Mouse (Mus musculus) stomach, postnatal 0 days (tissue): ENCODE measurements around the gene Heatr1. TPM values are rescaled to one million over a fixed set of nuclear protein-coding genes. Genes with fewer than 3 reads are reported as not detected.

Experiments used
- ATAC-seq: fragments of 200-750 bp; cut with Nextera tagmentation; 2 replicates; pipeline ENCODE4 v1.8.0; 2017; ENCODE audit not compliant: low FRiP score, low TSS enrichment
- DNase-seq: peaks from one replicate; pipeline ENCODE4 v3.0.0-alpha.2; 2016; ENCODE audit warnings: low spot score
- H3K27ac ChIP-seq: fragments of 300-500 bp; sonication (generic); replicated peaks from 2 replicates; pipeline ENCODE4 v1.5.1; 2014; ENCODE audit warnings: mild to moderate bottlenecking, control low read depth
- H3K27me3 ChIP-seq: fragments of 300-500 bp; sonication (generic); 2 replicates; pipeline ENCODE4 v1.6.1; 2014; ENCODE audit warnings: low read length; ENCODE audit not compliant: control insufficient read depth, insufficient read depth
- H3K36me3 ChIP-seq: fragments of 300-500 bp; sonication (generic); 2 replicates; pipeline ENCODE4 v1.6.1; 2014; ENCODE audit warnings: low read length, mixed read lengths; ENCODE audit not compliant: control insufficient read depth, insufficient read depth
- H3K4me1 ChIP-seq: fragments of 300-500 bp; sonication (generic); replicated peaks from 2 replicates; pipeline ENCODE4 v1.6.1; 2014; ENCODE audit warnings: antibody characterized with exemption; ENCODE audit not compliant: control insufficient read depth, insufficient read depth
- H3K4me2 ChIP-seq: fragments of 300-500 bp; sonication (generic); replicated peaks from 2 replicates; pipeline ENCODE4 v1.6.1; 2014; ENCODE audit warnings: low read depth, mild to moderate bottlenecking, control low read depth, moderate library complexity
- H3K4me3 ChIP-seq: fragments of 300-500 bp; sonication (generic); 2 replicates; pipeline ENCODE4 v1.5.1; 2014; ENCODE audit warnings: low read depth, low read length, control low read depth
- H3K9ac ChIP-seq: fragments of 300-500 bp; sonication (generic); 2 replicates; pipeline ENCODE4 v1.6.1; 2014; ENCODE audit warnings: mild to moderate bottlenecking, low read length, control low read depth, mixed read lengths
- H3K9me3 ChIP-seq: fragments of 300-500 bp; sonication (generic); 2 replicates; pipeline ENCODE4 v1.6.1; 2016; ENCODE audit warnings: low read length; ENCODE audit not compliant: control insufficient read depth
- CTCF ChIP-seq: IDR thresholded peaks from 2 replicates; pipeline ENCODE4 v1.5.1; 2016; ENCODE audit warnings: antibody characterized with exemption, low read depth, mild to moderate bottlenecking, moderate library complexity
- EP300 ChIP-seq: optimal IDR thresholded peaks from 2 replicates; pipeline ENCODE3; 2016; ENCODE audit warnings: antibody characterized with exemption
- WGBS: fragments of 180-500 bp; shearing (Covaris S2); extraction: QIAGEN DNeasy Blood & Tissue Kit; methylation state at CpG from one replicate; pipeline ENCODE4 v1.1.7; 2014; 5-methylcytosine and 5-hydroxymethylcytosine counted together
- polyA plus RNA-seq: library from polyadenylated mRNA; unstranded; fragments of >200 nt; fragmentation: Nextera tagmentation; extraction: Ambion mirVana; gene quantifications from 2 replicates; pipeline ENCODE4 v1.2.1, GENCODE M21; 2015

Heatr1 gene
- polyA plus RNA-seq, 1 experiment from 2014 or later = 6.2 TPM

- Histone ChIP-seq H3K27me3 (no peaks in the 10 kb centered on the region), H3K4me2 (no peak within 1 kb of the TSS), H3K27ac (no peak within 1 kb of the TSS), H3K9me3 (no peaks in the 10 kb centered on the region), H3K36me3 (no peaks in the 10 kb centered on the region), H3K9ac (no peak within 1 kb of the TSS), H3K4me3 (no peak within 1 kb of the TSS), H3K4me1 (no peaks in the 10 kb centered on the region)
- TF ChIP-seq EP300 = no peak
- TF ChIP-seq CTCF = no peak
- ATAC-seq (no peak), DNase-seq (no peak)
- WGBS = 84% methylated on average over 1 of the region's 1 CpGs
These were observed 70.0 kb downstream of the Heatr1 start, which contains the start of gene Lgals8 for GRCm38 (mm10) chr13:12464844-12465243. Gene Lgals8, minus strand, starts transcription at chr13:12464944.

- no peaks in the 10 kb centered on the region for H3K4me1 ChIP-seq
- no peak overlapping the region for H3K9ac ChIP-seq
- no peak overlapping the region for H3K4me2 ChIP-seq
- ATAC-seq (no peak), DNase-seq (no peak)
- 84% methylated on average over 1 of the region's 1 CpGs for WGBS
- no peak overlapping the region for H3K27ac ChIP-seq
- H3K4me3 ChIP-seq = no peak overlapping the region
- no peaks in the 10 kb centered on the region for H3K9me3 ChIP-seq
- H3K27me3 ChIP-seq = no peaks in the 10 kb centered on the region
- no peak for TF ChIP-seq CTCF
- TF ChIP-seq EP300 = no peak
- no peaks in the 10 kb centered on the region for H3K36me3 ChIP-seq
These were observed 73.7 kb downstream of the Heatr1 start for GRCm38 (mm10) chr13:12468488-12468887.

GRCm38 (mm10) chr13:12473724-12474378 is 79.0 kb downstream of the Heatr1 start:
- Histone ChIP-seq H3K27me3 (no peaks in the 10 kb centered on the region), H3K36me3 (no peaks in the 10 kb centered on the region), H3K4me3 (no peak overlapping the region), H3K27ac (no peak overlapping the region), H3K4me1 (no peaks in the 10 kb centered on the region), H3K9me3 (no peaks in the 10 kb centered on the region), H3K4me2 (no peak overlapping the region), H3K9ac (no peak overlapping the region)
- WGBS = 34% methylated on average over 8 of the region's 8 CpGs
- TF ChIP-seq CTCF (peak; percentile 94), EP300 (no peak)
- ATAC-seq (peak; percentile 46; the same call in 1 of the 2 replicates), DNase-seq (peak; percentile 77)

GRCm38 (mm10) chr13:12475239-12475638 is 80.4 kb downstream of the Heatr1 start:
- no peaks in the 10 kb centered on the region for H3K4me1 ChIP-seq
- ATAC-seq = no peak
- no peak for TF ChIP-seq CTCF
- TF ChIP-seq EP300 = no peak
- no peak overlapping the region for H3K4me2 ChIP-seq
- H3K9ac ChIP-seq = no peak overlapping the region
- no peak for DNase-seq
- no peaks in the 10 kb centered on the region for H3K27me3 ChIP-seq
- no peak overlapping the region for H3K4me3 ChIP-seq
- no peaks in the 10 kb centered on the region for H3K36me3 ChIP-seq
- WGBS = 84% methylated on average over 6 of the region's 6 CpGs
- H3K9me3 ChIP-seq = no peaks in the 10 kb centered on the region
- no peak overlapping the region for H3K27ac ChIP-seq

- Histone ChIP-seq H3K4me3 (no peak overlapping the region), H3K36me3 (no peaks in the 10 kb centered on the region), H3K9ac (no peak overlapping the region), H3K27me3 (no peaks in the 10 kb centered on the region), H3K4me1 (no peaks in the 10 kb centered on the region), H3K4me2 (no peak overlapping the region), H3K9me3 (no peaks in the 10 kb centered on the region), H3K27ac (no peak overlapping the region)
- ATAC-seq = no peak
- TF ChIP-seq CTCF = no peak
- no peak for TF ChIP-seq EP300
- 91% methylated on average over 4 of the region's 4 CpGs for WGBS
- no peak for DNase-seq
These were observed 82.1 kb downstream of the Heatr1 start for GRCm38 (mm10) chr13:12476886-12477285.

- ATAC-seq = no peak
- TF ChIP-seq CTCF = no peak
- TF ChIP-seq EP300 = no peak
- no peak for DNase-seq
These were observed 83.5 kb downstream of the Heatr1 start for GRCm38 (mm10) chr13:12478301-12478700.

More at GRCm38 (mm10) chr13:12478301-12478700, 83.5 kb downstream of the Heatr1 start:
- Histone ChIP-seq H3K27me3 (no peaks in the 10 kb centered on the region), H3K4me3 (no peak overlapping the region), H3K4me2 (no peak overlapping the region), H3K9me3 (no peaks in the 10 kb centered on the region), H3K27ac (no peak overlapping the region), H3K4me1 (no peaks in the 10 kb centered on the region), H3K36me3 (no peaks in the 10 kb centered on the region), H3K9ac (no peak overlapping the region)
- 80% methylated on average over 15 of the region's 15 CpGs for WGBS
